Mouse (Mus musculus) stomach, embryonic 14.5 days (tissue): ENCODE measurements around the gene Olfr1276. TPM values are rescaled to one million over a fixed set of nuclear protein-coding genes. Genes with fewer than 3 reads are reported as not detected.

ENCODE experiments used
- polyA plus RNA-seq: library from polyadenylated mRNA; unstranded; fragments of >200 nt; fragmentation: Nextera tagmentation; extraction: Ambion mirVana; gene quantifications from 2 replicates; pipeline ENCODE4 v1.2.1, GENCODE M21; 2014

Olfr1276 gene
- polyA plus RNA-seq, 1 experiment from 2014 or later: not detected

Other genes starting within 250 kb of the Olfr1276 start
- not detected in 2 replicates for gene Gm13941, start 148.5 kb upstream of the Olfr1276 start, polyA plus RNA-seq
- not detected in 2 replicates for gene Gm15130, start 101.6 kb upstream of the Olfr1276 start, polyA plus RNA-seq
- gene 4930430A15Rik, start 24.9 kb upstream of the Olfr1276 start, polyA plus RNA-seq: not detected in 2 replicates
- gene Olfr1275, start 19.2 kb upstream of the Olfr1276 start, polyA plus RNA-seq: not detected in 2 replicates
- not detected in 2 replicates for gene Olfr1277, start 19.6 kb downstream of the Olfr1276 start, polyA plus RNA-seq
- gene Olfr1278, start 35.6 kb downstream of the Olfr1276 start, polyA plus RNA-seq: not detected in 2 replicates
- not detected in 2 replicates for gene Olfr1279, start 46.1 kb downstream of the Olfr1276 start, polyA plus RNA-seq
- not detected in 2 replicates for gene Olfr1280, start 59.5 kb downstream of the Olfr1276 start, polyA plus RNA-seq
- not detected in 2 replicates for gene Olfr1281, start 72.0 kb downstream of the Olfr1276 start, polyA plus RNA-seq
- not detected in 2 replicates for gene Olfr1282, start 81.6 kb downstream of the Olfr1276 start, polyA plus RNA-seq
- gene Olfr1283, start 112.3 kb downstream of the Olfr1276 start, polyA plus RNA-seq: not detected in 2 replicates
- gene Olfr1284, start 121.0 kb downstream of the Olfr1276 start, polyA plus RNA-seq: not detected in 2 replicates
- gene Olfr1286, start 168.6 kb downstream of the Olfr1276 start, polyA plus RNA-seq: not detected in 2 replicates
- gene Olfr1287, start 194.6 kb downstream of the Olfr1276 start, polyA plus RNA-seq: not detected in 2 replicates
- gene Olfr1288, start 219.6 kb downstream of the Olfr1276 start, polyA plus RNA-seq: not detected in 2 replicates
- not detected in 2 replicates for gene Olfr1289, start 226.3 kb downstream of the Olfr1276 start, polyA plus RNA-seq
- not detected in 2 replicates for gene Olfr1290, start 239.3 kb downstream of the Olfr1276 start, polyA plus RNA-seq
- not detected in 2 replicates for gene Olfr1291-ps1, start 242.7 kb downstream of the Olfr1276 start, polyA plus RNA-seq